ENCODE assay signal across 8 mouse cellular contexts in genomic region chr17:26715271-26715758, GRCm38 (mm10). TPM values are rescaled to one million over a fixed set of nuclear protein-coding genes. Genes with fewer than 3 reads are reported as not detected.
DNase-seq lines count a peak whose midpoint lies in the region; ATAC-seq and TF ChIP-seq lines count a peak whose summit lies in the region.

Crebrf (plus strand) TSS chr17:26715650.

- peaks cover 3% of the 10 kb centered on the region; the same call in 1 of the 2 replicates for H3K79me2 ChIP-seq in MEL (ENCODE audit: control insufficient read depth, insufficient read depth, low read length, poor library complexity)

- peaks cover 19 to 25% of the 10 kb centered on the region in 2 experiments for H3K4me1 ChIP-seq in MEL (ENCODE audit: control insufficient read depth in 1 of 2, insufficient read depth in 2 of 2, low read length in 2 of 2)
- H3K4me1 ChIP-seq in cerebellum, adult 2 months (ENCODE audit: control insufficient read depth, insufficient read depth, low read length): peaks cover 4% of the 10 kb centered on the region; the same call in 1 of the 2 replicates
- 0 out of 2 replicates have a peak, but pooled peaks cover 4% of the 10 kb centered on the region for H3K4me1 ChIP-seq in forebrain, postnatal 0 days (ENCODE audit: insufficient read depth)
- H3K4me1 ChIP-seq in lung, embryonic 15.5 days: peaks cover 7% of the 10 kb centered on the region

- TF ChIP-seq CTCF in MEL (IDR thresholded peaks at IDR 0.05 in 2 of 3, conservative IDR thresholded peaks at IDR 0.05 in 1 of 3; ENCODE audit: control insufficient read depth in 1 of 3, insufficient read depth in 1 of 3, low read depth in 2 of 3, low read length in 3 of 3, poor library complexity in 1 of 3, severe bottlenecking in 1 of 3): no peak
- TF ChIP-seq CTCF in cerebellum, adult 2 months (IDR thresholded peaks at IDR 0.05; ENCODE audit: borderline replicate concordance, insufficient read depth, low read depth, low read length): no peak
- TF ChIP-seq CTCF in forebrain, postnatal 0 days (IDR thresholded peaks at IDR 0.05; ENCODE audit: low read depth): no peak

- TF ChIP-seq EP300 in MEL (IDR thresholded peaks at IDR 0.05; ENCODE audit: low read depth in 1 of 2, low read length in 2 of 2): no peak

- H3K4me3 ChIP-seq in MEL (ENCODE audit: control insufficient read depth in 1 of 2, insufficient read depth in 1 of 2, low read depth in 2 of 2, low read length in 2 of 2): peak within 1 kb of the TSS; percentile 97 to 99
- H3K4me3 ChIP-seq in cerebellum, adult 2 months (replicated peaks; ENCODE audit: insufficient read depth, low read depth, low read length): peak within 1 kb of the TSS; percentile 95
- H3K4me3 ChIP-seq in forebrain, postnatal 0 days (ENCODE audit: low read depth, low read length): peak within 1 kb of the TSS; percentile 97
- H3K4me3 ChIP-seq in lung, embryonic 15.5 days: peak within 1 kb of the TSS; percentile 99

- TF ChIP-seq POLR2A in MEL (IDR thresholded peaks at IDR 0.05; ENCODE audit: control insufficient read depth in 1 of 2, insufficient read depth in 1 of 2, low read depth in 1 of 2, low read length in 2 of 2, poor library complexity in 1 of 2): peak; percentile 73 to 92; a peak in 3 of 4 replicates
- TF ChIP-seq POLR2A in cerebellum, adult 2 months (IDR thresholded peaks at IDR 0.05; ENCODE audit: borderline replicate concordance, insufficient read depth, low read length): peak; percentile 56

- no peaks in the 10 kb centered on the region for H3K9me3 ChIP-seq in MEL (replicated peaks; ENCODE audit: insufficient read depth, low read length)
- no peaks in the 10 kb centered on the region for H3K9me3 ChIP-seq in forebrain, postnatal 0 days (ENCODE audit: low read length)
- no peaks in the 10 kb centered on the region for H3K9me3 ChIP-seq in lung, embryonic 15.5 days

- no peak for TF ChIP-seq RAD21 in MEL (IDR thresholded peaks at IDR 0.05; ENCODE audit: low read depth, low read length)

- peak within 1 kb of the TSS; percentile 69 for H3K4me2 ChIP-seq in forebrain, postnatal 0 days (ENCODE audit: low read depth)
- H3K4me2 ChIP-seq in lung, embryonic 15.5 days: peak within 1 kb of the TSS; percentile 81

- ATAC-seq in forebrain, postnatal 0 days: peak; percentile 77
- peak; percentile 82 for ATAC-seq in lung, embryonic 15.5 days (ENCODE audit: borderline replicate concordance, extremely low read depth, low FRiP score, low TSS enrichment)

- peak within 1 kb of the TSS; percentile 81 for H3K27ac ChIP-seq in MEL (ENCODE audit: control insufficient read depth, low read depth, low read length)
- H3K27ac ChIP-seq in cerebellum, adult 2 months (ENCODE audit: insufficient read depth, low read length): peak within 1 kb of the TSS; percentile 41; the same call in 1 of the 2 replicates
- peak within 1 kb of the TSS; percentile 81 for H3K27ac ChIP-seq in forebrain, postnatal 0 days (ENCODE audit: low read depth, low read length)
- peak within 1 kb of the TSS; percentile 76 for H3K27ac ChIP-seq in lung, embryonic 15.5 days

- H3K27me3 ChIP-seq in MEL (ENCODE audit: control insufficient read depth in 1 of 2, insufficient read depth in 2 of 2, low read length in 2 of 2): no peaks in the 10 kb centered on the region
- H3K27me3 ChIP-seq in cerebellum, adult 2 months (ENCODE audit: control insufficient read depth, insufficient read depth, low read length): no peaks in the 10 kb centered on the region
- no peaks in the 10 kb centered on the region for H3K27me3 ChIP-seq in forebrain, postnatal 0 days (ENCODE audit: insufficient read depth, low read length)
- no peaks in the 10 kb centered on the region for H3K27me3 ChIP-seq in lung, embryonic 15.5 days

- peaks cover 0 to 25% of the 10 kb centered on the region in 2 experiments; a peak in 2 of 4 replicates for H3K36me3 ChIP-seq in MEL (ENCODE audit: control insufficient read depth in 1 of 2, insufficient read depth in 2 of 2, low read length in 2 of 2)
- no peaks in the 10 kb centered on the region for H3K36me3 ChIP-seq in forebrain, postnatal 0 days (ENCODE audit: insufficient read depth)
- no peaks in the 10 kb centered on the region for H3K36me3 ChIP-seq in lung, embryonic 15.5 days

- peak; percentile 99 for DNase-seq in MEL (ENCODE audit: low read depth, low spot score)
- peak; percentile 97 to 98 for DNase-seq in cerebellum, adult 2 months
- DNase-seq in forebrain, postnatal 0 days: peak; percentile 99
- peak; percentile 99 for DNase-seq in heart, postnatal 4 days
- DNase-seq in layer of hippocampus, adult 8-10 months (ENCODE audit: low spot score in 2 of 2): peak; percentile 98 to 99
- peak; percentile 99 for DNase-seq in ovary, adult 18-20 months (ENCODE audit: low spot score)
- DNase-seq in thymus, postnatal 0 days (ENCODE audit: low spot score): peak; percentile 99

- H3K9ac ChIP-seq in MEL (ENCODE audit: control insufficient read depth, low read depth, low read length, poor library complexity, severe bottlenecking): peak within 1 kb of the TSS; percentile 94
- H3K9ac ChIP-seq in forebrain, postnatal 0 days: peak within 1 kb of the TSS; percentile 66
- peak within 1 kb of the TSS; percentile 68 for H3K9ac ChIP-seq in lung, embryonic 15.5 days

- WGBS in cerebellum, adult 2 months: under 1% methylated on average over 41 of the region's 41 CpGs
- WGBS in forebrain, postnatal 0 days: 1% methylated on average over 41 of the region's 41 CpGs
- WGBS in lung, embryonic 15.5 days: under 1% methylated on average over 39 of the region's 41 CpGs

TF ChIP-seq in MEL, 35 proteins besides CTCF, POLR2A, EP300 and RAD21:
- TF ChIP-seq USF2 (IDR thresholded peaks at IDR 0.05; ENCODE audit: borderline replicate concordance in 1 of 2, insufficient read depth in 1 of 2, low read depth in 1 of 2, low read length in 2 of 2) (peak; percentile 91 to 96), GABPA (IDR thresholded peaks at IDR 0.05; ENCODE audit: low read depth, low read length) (no peak), MAX (IDR thresholded peaks at IDR 0.05; ENCODE audit: low read length) (peak; percentile 98), TCF12 (IDR thresholded peaks at IDR 0.05; ENCODE audit: low read depth, low read length) (peak; percentile 50; the same call in 1 of the 2 replicates), MXI1 (IDR thresholded peaks at IDR 0.05; ENCODE audit: low read depth, low read length) (peak; percentile 96), POLR2AphosphoS2 (IDR thresholded peaks at IDR 0.05; ENCODE audit: low read length) (peak; percentile 71; the same call in 1 of the 2 replicates), MAZ (IDR thresholded peaks at IDR 0.05; ENCODE audit: low read depth, low read length) (peak; percentile 89; the same call in 1 of the 2 replicates), SIN3A (IDR thresholded peaks at IDR 0.05; ENCODE audit: low read length) (peak; percentile 99), HCFC1 (IDR thresholded peaks at IDR 0.05; ENCODE audit: low read depth, low read length) (peak; percentile 80), ZMIZ1 (IDR thresholded peaks at IDR 0.05; ENCODE audit: low read depth, low read length) (peak; percentile 69; the same call in 1 of the 2 replicates), MYC (IDR thresholded peaks at IDR 0.05; ENCODE audit: low read depth, low read length) (0 out of 2 replicates have a peak, but pooled peaks have one; percentile 57), TBP (IDR thresholded peaks at IDR 0.05; ENCODE audit: low read depth, low read length) (peak; percentile 86), NELFE (IDR thresholded peaks at IDR 0.05; ENCODE audit: low read depth, low read length) (peak; percentile 87), ELF1 (IDR thresholded peaks at IDR 0.05; ENCODE audit: low read depth, low read length) (peak; percentile 96), ETS1 (IDR thresholded peaks at IDR 0.05; ENCODE audit: low read depth, low read length) (peak; percentile 79), ZC3H11A (IDR thresholded peaks at IDR 0.05; ENCODE audit: low read depth, low read length) (no peak), RCOR1 (IDR thresholded peaks at IDR 0.05; ENCODE audit: low read depth, low read length) (no peak), MYB (IDR thresholded peaks at IDR 0.05; ENCODE audit: low read depth, low read length) (no peak), BHLHE40 (IDR thresholded peaks at IDR 0.05; ENCODE audit: borderline replicate concordance, low read depth, low read length) (peak; percentile 98), UBTF (IDR thresholded peaks at IDR 0.05; ENCODE audit: borderline replicate concordance, insufficient read depth, low read depth, low read length) (no peak), USF1 (IDR thresholded peaks at IDR 0.05; ENCODE audit: low read depth, low read length) (peak; percentile 99)

RNA-seq across cellular contexts. Expression of gene Crebrf, which starts in this region (rescaled TPM):
- total RNA-seq in MEL (2012; rRNA removed): 2.9 and 3.8 TPM in 2 replicates
- 1 to 10 TPM in 1 of 2 experiments, not detected in 1; 1.3 TPM for polyA plus RNA-seq in MEL (2012; ENCODE audit: insufficient read depth in 1 of 2, insufficient read length in 2 of 2, low read depth in 1 of 2, low replicate concordance in 2 of 2, missing spikeins in 1 of 2)
- polyA plus RNA-seq in cerebellum, adult 2 months (2012; rRNA removed): 20.2 and 21.1 TPM in 2 replicates
- 26.0 and 31.4 TPM in 2 replicates for total RNA-seq in forebrain, postnatal 0 days (2014; rRNA removed)
- 7.2 and 11.0 TPM in 2 replicates for polyA plus RNA-seq in forebrain, postnatal 0 days (2015; fragmentation: Nextera tagmentation; extraction: Ambion mirVana)
- 10 to 100 TPM; 17.5 to 20.8 TPM for total RNA-seq in heart, postnatal 4 days (2021)
- total RNA-seq in layer of hippocampus, adult 8-10 months (2022): 100 to 1,000 TPM; 123 to 175 (median 152) TPM
- 6.6 and 7.3 TPM in 2 replicates for polyA plus RNA-seq in lung, embryonic 15.5 days (2015; fragmentation: Nextera tagmentation; extraction: Ambion mirVana)
- polyA plus RNA-seq in thymus, postnatal 0 days (2015; fragmentation: Nextera tagmentation; extraction: Ambion mirVana): 18.3 and 21.4 TPM in 2 replicates

Comparison
In these comparisons a context has a peak if more than half of its experiments do, and no peak if none do; other contexts are left out.
1. Peak in every context shown above with its lines: DNase-seq, ATAC-seq, H3K4me3 ChIP-seq and H3K27ac ChIP-seq.